ENCODE assay signal across 10 mouse cellular contexts in genomic region chr17:10135111-10135510, GRCm38 (mm10).
DNase-seq lines count a peak whose midpoint lies in the region; ATAC-seq and TF ChIP-seq lines count a peak whose summit lies in the region.
"Had no signal": no experiment of that assay in that cellular context is flagged by ENCODE, and none has a peak within 500 bp of the region (broad histone marks: within the 10 kb centered on the region; RNA-seq: fewer than 3 reads in every experiment).

No protein-coding gene starts in this region.

- no peak for TF ChIP-seq CTCF in stomach, postnatal 0 days (IDR thresholded peaks at IDR 0.05; ENCODE audit: low read depth)

- H3K36me3 ChIP-seq in neural tube, embryonic 15.5 days: no peaks in the 10 kb centered on the region
- H3K36me3 ChIP-seq in embryonic facial prominence, embryonic 10.5 days (replicated peaks): no peaks in the 10 kb centered on the region
- H3K36me3 ChIP-seq in stomach, postnatal 0 days (ENCODE audit: control insufficient read depth, insufficient read depth, low read length): no peaks in the 10 kb centered on the region

- ATAC-seq in neural tube, embryonic 15.5 days (ENCODE audit: low FRiP score): no peak
- no peak for ATAC-seq in stomach, postnatal 0 days (ENCODE audit: low FRiP score, low TSS enrichment)
- ATAC-seq: midbrain, embryonic 16.5 days had no signal

- H3K27me3 ChIP-seq in neural tube, embryonic 15.5 days (replicated peaks): no peaks in the 10 kb centered on the region
- H3K27me3 ChIP-seq in embryonic facial prominence, embryonic 10.5 days (replicated peaks; ENCODE audit: low read depth, poor library complexity, severe bottlenecking): 0 out of 2 replicates have a peak, but pooled peaks cover under 1% of the 10 kb centered on the region
- H3K27me3 ChIP-seq in stomach, postnatal 0 days (ENCODE audit: control insufficient read depth, insufficient read depth, low read length): no peaks in the 10 kb centered on the region

- no peaks in the 10 kb centered on the region for H3K9me3 ChIP-seq in neural tube, embryonic 15.5 days (replicated peaks)
- H3K9me3 ChIP-seq in embryonic facial prominence, embryonic 10.5 days: no peaks in the 10 kb centered on the region
- H3K9me3 ChIP-seq in stomach, postnatal 0 days (ENCODE audit: control insufficient read depth, low read length): no peaks in the 10 kb centered on the region

- H3K4me1 ChIP-seq in neural tube, embryonic 15.5 days: 0 out of 2 replicates have a peak, but pooled peaks cover 5% of the 10 kb centered on the region
- peaks cover 17% of the 10 kb centered on the region for H3K4me1 ChIP-seq in embryonic facial prominence, embryonic 10.5 days
- no peaks in the 10 kb centered on the region for H3K4me1 ChIP-seq in stomach, postnatal 0 days (replicated peaks; ENCODE audit: control insufficient read depth, insufficient read depth)

- 72% methylated on average over 2 of the region's 2 CpGs for WGBS in neural tube, embryonic 15.5 days
- WGBS in embryonic facial prominence, embryonic 10.5 days: 59% methylated on average over 2 of the region's 2 CpGs
- 43% methylated on average over 2 of the region's 2 CpGs for WGBS in stomach, postnatal 0 days

- peak; percentile 55 for DNase-seq in heart, postnatal 4 days
- no peak for DNase-seq in heart, adult 8-10 months (ENCODE audit: low spot score)
- peak; percentile 21 for DNase-seq in neural tube, embryonic 10.5 days (ENCODE audit: extremely low spot score, low spot score)
- DNase-seq in embryonic facial prominence, embryonic 10.5 days (ENCODE audit: low spot score): peak; percentile 37
- peak; percentile 23 for DNase-seq in stomach, postnatal 0 days (ENCODE audit: low spot score)
- no peak for DNase-seq in urinary bladder, postnatal 25 days (ENCODE audit: low spot score)
- DNase-seq in cerebellum, adult 9-11 months: no peak
- DNase-seq: kidney, adult 8-10 months had no signal

- TF ChIP-seq EP300 in stomach, postnatal 0 days (optimal IDR thresholded peaks at IDR 0.05): no peak

- H3K4me3 ChIP-seq in neural tube, embryonic 15.5 days (replicated peaks): no peak overlapping the region
- no peak overlapping the region for H3K4me3 ChIP-seq in embryonic facial prominence, embryonic 10.5 days
- H3K4me3 ChIP-seq in stomach, postnatal 0 days (ENCODE audit: low read depth, low read length): no peak overlapping the region

- no peak overlapping the region for H3K27ac ChIP-seq in neural tube, embryonic 15.5 days (replicated peaks)
- H3K27ac ChIP-seq in embryonic facial prominence, embryonic 10.5 days (replicated peaks): no peak overlapping the region
- H3K27ac ChIP-seq in stomach, postnatal 0 days (replicated peaks): no peak overlapping the region

- no peak overlapping the region for H3K4me2 ChIP-seq in neural tube, embryonic 15.5 days
- no peak overlapping the region for H3K4me2 ChIP-seq in stomach, postnatal 0 days (replicated peaks; ENCODE audit: low read depth)

- H3K9ac ChIP-seq in neural tube, embryonic 15.5 days (replicated peaks): no peak overlapping the region
- no peak overlapping the region for H3K9ac ChIP-seq in stomach, postnatal 0 days (ENCODE audit: low read length)

Comparison
In these comparisons a context has a peak if more than half of its experiments do, and no peak if none do; other contexts are left out.
1. DNase-seq: peak in heart, postnatal 4 days (single experiment), neural tube, embryonic 10.5 days (single experiment), embryonic facial prominence, embryonic 10.5 days (single experiment) and stomach, postnatal 0 days (single experiment); none in heart, adult 8-10 months (single experiment), urinary bladder, postnatal 25 days (single experiment) and cerebellum, adult 9-11 months (single experiment).